8 mouse cellular contexts compared by ENCODE assay signal in the genomic region with DNA sequence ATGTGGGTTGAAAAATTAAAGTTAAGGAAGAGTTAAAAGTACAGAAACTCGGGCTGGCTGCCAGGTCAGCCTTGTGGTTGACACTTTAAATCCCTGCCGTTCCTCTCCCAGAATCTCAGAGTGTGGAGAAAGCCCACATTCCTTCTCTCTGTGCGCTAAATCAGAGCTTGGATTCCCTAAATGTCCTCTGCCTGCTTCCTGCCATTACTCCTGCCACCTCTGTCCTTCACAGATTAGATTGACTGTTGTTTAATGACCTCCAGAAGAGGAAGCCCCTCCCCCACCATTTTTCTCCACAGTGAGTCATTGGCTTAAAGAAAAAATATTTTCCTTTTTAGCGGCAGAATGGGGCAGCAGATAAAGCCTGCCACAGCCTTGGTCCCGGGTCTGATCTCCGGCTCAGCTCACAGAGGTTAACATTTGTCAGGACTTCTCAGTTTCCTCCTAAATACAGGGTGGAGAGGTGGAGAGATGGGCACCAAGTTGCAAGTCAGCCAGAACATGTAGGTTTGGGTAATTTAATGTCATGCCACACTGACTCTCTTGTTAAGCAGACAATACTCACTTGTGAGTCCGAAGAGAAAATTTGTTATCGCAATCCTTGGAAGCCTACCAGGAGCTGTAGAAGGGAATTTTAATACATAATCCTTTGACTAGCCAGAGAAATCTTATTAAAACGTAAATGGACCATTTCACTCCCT.
DNase-seq lines count a peak whose midpoint lies in the region; ATAC-seq lines count a peak whose summit lies in the region.

No protein-coding gene starts in this region.

- DNase-seq in adrenal gland, adult 8-10 months, result peak; percentile 70
- no peak for DNase-seq in intestine, embryonic 14.5 days (ENCODE audit: low spot score)
- DNase-seq in liver, embryonic 13.5 days, result no peak
- no peak for DNase-seq in cerebellum, postnatal 25 days
- no peak for DNase-seq in urinary bladder, postnatal 4 days (ENCODE audit: low spot score in 2 of 2)

- no peak overlapping the region for H3K9ac ChIP-seq in embryonic facial prominence, embryonic 12.5 days
- no peak overlapping the region for H3K9ac ChIP-seq in intestine, embryonic 14.5 days (ENCODE audit: low read length)
- no peak overlapping the region for H3K9ac ChIP-seq in liver, embryonic 13.5 days
- peak overlapping the region; percentile 52; the same call in 1 of the 2 replicates for H3K9ac ChIP-seq in stomach, embryonic 16.5 days (ENCODE audit: low read length)

- H3K9me3 ChIP-seq in embryonic facial prominence, embryonic 12.5 days, result no peaks in the 10 kb centered on the region
- no peaks in the 10 kb centered on the region for H3K9me3 ChIP-seq in intestine, embryonic 14.5 days (ENCODE audit: control insufficient read depth, low read length)
- H3K9me3 ChIP-seq in liver, embryonic 13.5 days (replicated peaks), result no peaks in the 10 kb centered on the region
- no peaks in the 10 kb centered on the region for H3K9me3 ChIP-seq in stomach, embryonic 16.5 days (replicated peaks; ENCODE audit: control insufficient read depth, low read length)

- WGBS in embryonic facial prominence, embryonic 12.5 days, result 12% methylated on average over 9 of the region's 9 CpGs
- 13% methylated on average over 9 of the region's 9 CpGs for WGBS in intestine, embryonic 14.5 days
- WGBS in liver, embryonic 13.5 days (ENCODE audit: insufficient replicate concordance), result 16% methylated on average over 9 of the region's 9 CpGs
- WGBS in stomach, embryonic 16.5 days, result 7% methylated on average over 9 of the region's 9 CpGs

- no peak for ATAC-seq in embryonic facial prominence, embryonic 12.5 days (ENCODE audit: insufficient number of reproducible peaks, insufficient read depth, low FRiP score, low TSS enrichment)
- no peak; the same call in 1 of the 2 replicates for ATAC-seq in intestine, embryonic 14.5 days (replicated peaks; ENCODE audit: low FRiP score, low TSS enrichment, low read depth)
- ATAC-seq in liver, embryonic 13.5 days (ENCODE audit: low read depth), result no peak
- ATAC-seq in stomach, embryonic 16.5 days (ENCODE audit: insufficient read depth, low FRiP score), result peak; percentile 37; the same call in 1 of the 2 replicates
- ATAC-seq in megakaryocyte progenitor cell, adult 5-6 weeks (replicated peaks; ENCODE audit: poor library complexity), result no peak

- H3K27me3 ChIP-seq in embryonic facial prominence, embryonic 12.5 days, result no peaks in the 10 kb centered on the region
- H3K27me3 ChIP-seq in intestine, embryonic 14.5 days (replicated peaks; ENCODE audit: control insufficient read depth, insufficient read depth, low read length), result no peaks in the 10 kb centered on the region
- H3K27me3 ChIP-seq in liver, embryonic 13.5 days, result peaks cover 32% of the 10 kb centered on the region
- H3K27me3 ChIP-seq in stomach, embryonic 16.5 days (ENCODE audit: control insufficient read depth, insufficient read depth, low read length), result no peaks in the 10 kb centered on the region

- H3K27ac ChIP-seq in embryonic facial prominence, embryonic 12.5 days, result peak overlapping the region; percentile 38
- peak overlapping the region; percentile 64 for H3K27ac ChIP-seq in intestine, embryonic 14.5 days (ENCODE audit: low read depth)
- peak overlapping the region; percentile 47 for H3K27ac ChIP-seq in liver, embryonic 13.5 days
- H3K27ac ChIP-seq in stomach, embryonic 16.5 days (ENCODE audit: low read length), result peak overlapping the region; percentile 86

- no peak overlapping the region for H3K4me3 ChIP-seq in embryonic facial prominence, embryonic 12.5 days
- H3K4me3 ChIP-seq in intestine, embryonic 14.5 days (ENCODE audit: low read depth, low read length), result no peak overlapping the region
- no peak overlapping the region for H3K4me3 ChIP-seq in liver, embryonic 13.5 days (replicated peaks)
- peak overlapping the region; percentile 20 for H3K4me3 ChIP-seq in stomach, embryonic 16.5 days (replicated peaks; ENCODE audit: low read length)

- H3K4me2 ChIP-seq in embryonic facial prominence, embryonic 12.5 days (replicated peaks), result peak overlapping the region; percentile 24
- peak overlapping the region; percentile 41 for H3K4me2 ChIP-seq in intestine, embryonic 14.5 days (ENCODE audit: low read length)
- H3K4me2 ChIP-seq in liver, embryonic 13.5 days, result peak overlapping the region; percentile 21; the same call in 1 of the 2 replicates
- H3K4me2 ChIP-seq in stomach, embryonic 16.5 days (ENCODE audit: low read depth, low read length), result peak overlapping the region; percentile 49

- no peaks in the 10 kb centered on the region for H3K36me3 ChIP-seq in embryonic facial prominence, embryonic 12.5 days
- H3K36me3 ChIP-seq in intestine, embryonic 14.5 days (ENCODE audit: control insufficient read depth, insufficient read depth, low read length), result no peaks in the 10 kb centered on the region
- H3K36me3 ChIP-seq in liver, embryonic 13.5 days, result no peaks in the 10 kb centered on the region
- H3K36me3 ChIP-seq in stomach, embryonic 16.5 days (ENCODE audit: control insufficient read depth, insufficient read depth, low read length), result no peaks in the 10 kb centered on the region

- peaks cover 32% of the 10 kb centered on the region for H3K4me1 ChIP-seq in embryonic facial prominence, embryonic 12.5 days
- peaks cover 33% of the 10 kb centered on the region for H3K4me1 ChIP-seq in intestine, embryonic 14.5 days (replicated peaks; ENCODE audit: control insufficient read depth, insufficient read depth, low read length)
- peaks cover 18% of the 10 kb centered on the region for H3K4me1 ChIP-seq in liver, embryonic 13.5 days (replicated peaks)
- peaks cover 40% of the 10 kb centered on the region for H3K4me1 ChIP-seq in stomach, embryonic 16.5 days (ENCODE audit: control insufficient read depth, insufficient read depth, low read length)
